Mouse (Mus musculus): ENCODE data around the gene Ppp4c.
"Not testable (repeated sequence)": the region's sequence is repeated elsewhere in the genome, so short reads cannot be mapped to it uniquely, and the experiment has no call there.

The Ppp4c gene

DNA sequence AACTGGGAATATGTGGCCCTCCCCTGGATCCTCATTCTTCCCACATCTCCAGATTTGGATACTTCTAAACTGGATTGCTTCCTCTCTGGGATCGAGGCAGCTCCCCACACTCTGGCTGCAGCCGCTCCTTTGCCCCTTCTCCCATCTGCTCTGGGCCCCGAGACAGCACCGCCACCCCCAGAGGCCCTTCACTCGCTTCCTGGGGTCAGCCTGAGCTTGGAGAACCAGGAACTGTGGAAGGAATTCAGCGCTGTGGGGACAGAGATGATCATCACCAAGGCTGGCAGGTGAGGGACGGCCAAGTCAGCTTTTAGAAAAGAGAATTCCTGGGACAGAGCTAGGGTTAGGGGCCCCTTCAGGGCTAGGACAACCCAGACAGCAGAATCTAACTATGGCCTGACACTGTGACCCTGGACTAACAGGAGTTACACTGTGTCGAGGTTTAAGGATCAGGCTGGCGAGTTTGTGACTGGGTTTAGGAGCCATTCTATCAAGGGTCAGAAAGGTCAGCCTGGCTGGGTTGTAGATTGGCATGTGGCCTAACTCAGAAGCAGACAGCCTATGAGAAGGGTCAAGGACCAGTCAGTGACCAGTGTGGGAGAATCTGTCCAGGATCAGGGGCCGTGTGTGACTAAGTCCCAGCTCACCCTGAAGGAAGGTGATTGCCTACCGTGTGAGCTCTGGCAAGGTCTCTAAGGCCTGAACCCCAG lies 10.5 kb downstream of the Ppp4c start:
- in situ Hi-C loops (cut with MseI, MboI): no loop called here

DNA sequence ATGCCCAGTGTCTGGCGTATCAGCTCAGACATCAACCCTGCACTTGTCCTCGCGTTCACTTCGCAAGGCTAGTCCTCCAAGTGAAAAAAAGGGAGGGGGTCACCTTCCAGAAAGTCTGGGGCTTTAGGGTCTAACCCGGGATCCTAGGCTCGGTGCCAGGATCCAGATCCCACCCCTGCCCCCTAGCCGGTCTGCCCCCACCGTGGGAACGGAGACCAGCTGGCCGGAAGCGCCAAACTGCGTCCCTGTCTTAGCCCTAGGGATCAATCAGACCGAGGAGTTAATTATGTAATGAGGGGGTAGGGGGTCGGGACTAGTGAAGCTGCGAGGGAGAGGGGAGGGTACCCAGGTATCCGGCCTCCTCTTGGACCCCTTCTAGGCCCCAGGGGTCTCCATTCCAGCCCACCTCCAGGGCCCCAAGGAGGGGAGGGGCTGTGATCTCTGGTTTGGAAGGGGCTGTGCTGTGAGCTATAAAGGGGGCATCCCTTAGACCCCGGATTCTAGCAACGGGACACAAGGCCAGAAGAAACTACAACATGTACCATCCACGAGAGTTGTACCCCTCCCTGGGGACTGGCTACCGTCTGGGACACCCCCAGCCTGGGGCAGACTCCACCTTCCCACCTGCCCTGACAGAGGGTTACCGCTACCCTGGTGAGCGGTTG lies 11.2 kb downstream of the Ppp4c start, which contains the start of gene Tbx6:
Gene Tbx6, plus strand, starts transcription at position 513 of the 665 bp plus-strand sequence.
- in situ Hi-C loops (cut with MseI, MboI): no loop called here

DNA sequence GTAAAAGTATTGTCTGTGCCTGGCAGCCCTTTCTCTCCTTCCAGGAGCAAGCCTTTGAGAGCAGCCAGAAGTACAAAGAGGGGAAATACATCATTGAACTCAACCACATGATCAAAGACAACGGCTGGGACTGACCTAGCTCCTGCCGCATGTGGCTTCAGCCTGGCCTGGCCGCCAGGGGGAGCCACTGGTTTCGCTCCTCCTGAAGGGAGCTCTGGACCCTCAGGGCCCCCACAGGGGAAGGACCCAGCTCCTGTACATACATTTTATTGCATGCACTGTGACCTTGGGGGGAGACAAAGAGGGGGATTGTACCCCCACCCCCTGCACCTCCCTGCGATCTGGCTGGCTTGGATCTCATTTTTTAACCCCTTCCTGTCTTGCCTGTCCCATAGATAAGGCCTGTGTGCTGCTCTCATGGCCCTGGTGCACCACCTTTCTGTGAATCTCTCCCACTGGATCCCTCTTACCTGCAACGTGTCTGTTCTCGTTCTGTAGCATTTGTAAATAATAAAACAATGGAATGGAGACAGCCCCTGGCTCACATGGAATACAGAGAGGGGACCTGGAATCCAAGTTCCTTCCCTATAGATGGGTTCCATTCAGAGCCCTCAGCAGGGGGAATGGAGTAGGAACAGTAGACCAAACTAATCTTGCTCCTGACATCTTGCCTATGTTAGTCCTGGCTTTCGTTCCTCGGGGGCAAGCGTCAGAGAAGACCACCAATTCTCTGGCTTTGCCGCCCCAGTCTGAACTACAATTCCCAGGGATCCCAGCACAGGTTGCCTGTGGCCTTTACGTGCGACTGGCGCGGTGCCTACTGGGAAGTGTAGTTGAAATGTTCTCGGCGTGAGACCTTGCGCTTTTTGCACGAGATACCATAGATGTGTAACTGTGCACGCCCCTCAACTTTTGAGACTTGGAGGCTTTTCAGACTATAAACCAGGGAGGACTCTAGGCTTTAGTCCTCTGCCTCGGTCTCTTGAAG lies 12.0 kb downstream of the Ppp4c start:
- in situ Hi-C loops (cut with MseI, MboI): no loop called here

- in situ Hi-C loops (cut with MseI, MboI): not testable (repeated sequence)
These were observed 13.2 kb downstream of the Ppp4c start for GRCm38 (mm10) chr7:126779101-126779500.

GRCm38 (mm10) chr7:126778147-126778546 lies 14.1 kb downstream of the Ppp4c start:
- in situ Hi-C loops (cut with MseI, MboI): no loop called here

DNA sequence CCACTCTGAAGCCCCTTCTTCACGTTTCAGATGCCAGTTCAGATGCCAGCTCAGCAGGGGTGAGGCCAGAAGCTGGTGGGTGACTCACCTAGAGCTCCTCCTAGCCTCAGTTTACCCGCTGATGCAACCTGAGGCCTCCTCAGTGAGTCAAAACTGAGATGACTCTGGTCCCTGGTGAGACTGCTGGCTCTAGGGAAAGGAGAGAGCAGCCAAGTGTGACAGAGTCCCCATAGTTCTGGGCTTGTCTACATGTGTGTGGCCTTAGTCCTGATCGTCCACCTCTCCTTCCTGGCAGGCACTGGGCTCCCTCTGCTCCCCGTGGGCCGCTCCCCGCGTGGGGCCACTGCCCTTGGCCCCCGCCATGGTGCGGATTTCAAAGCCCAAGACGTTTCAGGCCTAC lies 14.8 kb downstream of the Ppp4c start:
- in situ Hi-C loops (cut with MseI, MboI): no loop called here

DNA sequence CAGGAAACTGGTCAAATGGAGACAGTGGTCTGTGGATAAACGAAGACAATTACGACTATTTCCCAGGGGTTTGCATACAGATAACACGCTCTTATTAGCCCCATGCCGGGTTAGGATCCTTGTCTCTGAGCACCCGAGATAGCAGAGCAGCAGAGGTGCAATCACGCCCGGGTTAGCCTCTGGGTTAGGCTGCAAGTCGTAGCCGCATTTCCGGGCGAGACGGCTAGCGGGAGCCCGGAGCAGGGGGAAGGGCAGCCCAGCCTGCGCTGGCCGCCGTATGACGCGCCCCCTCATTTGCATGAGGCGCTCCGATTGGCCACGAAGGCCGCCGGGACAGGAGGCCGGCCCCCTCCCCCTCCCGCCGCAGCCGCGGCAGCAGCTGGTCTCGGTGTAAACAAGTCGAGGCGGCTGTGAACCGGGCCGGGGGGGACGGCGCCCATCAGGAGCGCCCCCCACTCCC lies 15.7 kb downstream of the Ppp4c start, which contains the start of gene Ypel3:
Gene Ypel3, plus strand, starts transcription at position 358 of the 460 bp plus-strand sequence.
- in situ Hi-C loops (cut with MseI, MboI): no loop called here

DNA sequence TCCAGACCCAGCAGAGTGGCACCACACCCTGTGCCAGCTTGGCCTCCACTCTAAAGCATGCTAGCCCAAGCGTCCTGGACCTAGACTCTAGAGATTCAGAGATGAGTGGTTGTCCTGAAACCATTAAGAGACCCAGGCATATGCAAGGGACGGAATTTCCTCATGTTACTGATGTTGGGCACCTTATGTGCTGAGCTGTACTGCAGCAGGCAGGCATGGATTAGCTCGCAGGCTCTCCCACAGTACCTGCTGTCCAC lies 16.4 kb downstream of the Ppp4c start:
- in situ Hi-C loops (cut with MseI, MboI): no loop called here

- in situ Hi-C loops (cut with MseI, MboI): no loop called here
These were observed 16.9 kb downstream of the Ppp4c start for GRCm38 (mm10) chr7:126775185-126775977.

DNA sequence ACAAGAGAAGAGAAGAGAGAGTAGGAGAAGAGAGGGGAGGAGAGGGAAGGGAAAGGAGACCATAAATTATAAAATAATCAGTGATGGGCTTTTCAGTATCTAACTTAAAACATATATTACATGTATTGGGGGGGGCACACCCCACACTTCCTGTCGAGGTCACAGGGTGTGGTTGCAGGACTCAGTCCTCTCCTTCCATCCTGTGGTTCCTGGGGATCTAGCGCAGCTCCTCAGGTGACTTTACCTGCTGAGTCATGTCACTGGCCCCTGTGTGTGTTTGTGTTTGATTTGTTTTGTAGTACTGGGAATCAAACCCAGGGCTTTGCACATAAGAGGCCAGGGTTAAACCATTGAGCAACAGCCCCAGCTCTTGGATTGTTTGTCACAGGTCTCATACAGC lies 17.8 kb downstream of the Ppp4c start:
- in situ Hi-C loops (cut with MseI, MboI): no loop called here

- in situ Hi-C loops (cut with MseI, MboI): no loop called here
These were observed 18.9 kb downstream of the Ppp4c start for GRCm38 (mm10) chr7:126773351-126773750.

- in situ Hi-C loops (cut with MseI, MboI): no loop called here
These were observed 21.5 kb downstream of the Ppp4c start for GRCm38 (mm10) chr7:126770784-126771183.

DNA sequence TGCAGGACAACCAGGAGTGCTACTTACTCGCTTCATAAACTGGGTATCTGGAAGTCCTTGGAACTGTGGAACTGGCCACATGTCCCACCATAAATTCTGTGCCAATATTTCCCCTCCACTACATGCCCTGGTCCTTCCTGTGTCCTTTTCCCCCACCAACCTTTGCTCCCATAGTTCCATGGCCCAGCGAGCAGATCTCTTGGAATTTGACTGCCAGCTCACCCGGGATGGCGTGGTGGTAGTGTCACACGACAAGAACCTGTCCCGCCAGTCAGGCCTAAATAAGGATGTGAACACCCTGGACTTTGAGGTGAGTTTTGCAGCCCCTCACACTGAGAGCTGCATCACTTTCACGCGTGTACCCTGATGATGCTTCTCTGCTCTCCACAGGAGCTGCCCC lies 25.3 kb downstream of the Ppp4c start:
- in situ Hi-C loops (cut with MseI, MboI): no loop called here

- in situ Hi-C loops (cut with MseI, MboI): no loop called here
These were observed 26.1 kb downstream of the Ppp4c start, which contains the start of gene Gdpd3 for GRCm38 (mm10) chr7:126766201-126766600. Gene Gdpd3 (plus strand): TSS chr7:126766334.

DNA sequence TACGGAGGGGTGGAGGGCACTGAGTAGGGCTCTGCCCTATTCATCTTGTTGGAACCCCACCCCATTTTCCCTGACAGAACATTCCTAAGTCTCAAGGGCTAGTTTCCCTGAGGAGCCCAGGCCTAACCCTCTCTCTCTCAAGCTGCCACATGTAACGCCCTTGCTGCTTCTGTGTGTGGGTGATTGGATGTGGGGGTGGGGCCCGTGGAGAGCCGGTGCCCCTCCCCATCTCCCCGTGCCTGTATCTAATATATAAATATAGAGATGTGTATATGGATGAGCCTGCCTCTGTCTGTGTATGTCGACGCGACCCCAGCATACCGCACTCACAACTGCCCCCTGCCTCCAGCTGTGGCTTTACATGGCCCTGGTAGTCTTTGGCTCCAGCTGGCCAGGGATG lies 26.8 kb downstream of the Ppp4c start:
- in situ Hi-C loops (cut with MseI, MboI): no loop called here

DNA sequence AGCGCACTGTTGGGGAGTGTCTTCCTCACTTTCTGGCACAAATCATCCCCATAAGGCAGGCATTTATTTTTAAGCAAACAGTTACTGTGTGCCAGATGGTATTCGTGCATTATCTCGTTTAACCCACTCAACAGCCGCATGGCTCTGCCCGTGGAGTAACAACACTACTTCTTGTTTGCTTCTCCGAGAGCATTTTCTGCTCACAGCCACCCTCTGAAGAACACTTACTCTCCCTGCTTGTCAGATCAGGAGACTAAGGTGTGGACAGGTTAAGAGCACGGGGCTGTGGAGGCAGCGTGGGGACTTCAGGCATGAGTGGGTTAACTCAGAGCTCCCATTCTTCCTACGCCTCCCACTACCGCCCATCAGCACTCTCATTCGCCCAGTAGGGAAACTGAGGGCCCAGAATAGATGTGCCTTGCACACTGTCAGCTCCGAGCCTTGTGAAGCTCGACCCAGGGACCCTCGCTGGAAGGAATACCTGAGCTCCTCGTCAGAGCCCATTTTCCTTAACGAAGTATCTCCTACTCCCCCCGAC lies 29.8 kb downstream of the Ppp4c start:
- in situ Hi-C loops (cut with MseI, MboI): no loop called here

DNA sequence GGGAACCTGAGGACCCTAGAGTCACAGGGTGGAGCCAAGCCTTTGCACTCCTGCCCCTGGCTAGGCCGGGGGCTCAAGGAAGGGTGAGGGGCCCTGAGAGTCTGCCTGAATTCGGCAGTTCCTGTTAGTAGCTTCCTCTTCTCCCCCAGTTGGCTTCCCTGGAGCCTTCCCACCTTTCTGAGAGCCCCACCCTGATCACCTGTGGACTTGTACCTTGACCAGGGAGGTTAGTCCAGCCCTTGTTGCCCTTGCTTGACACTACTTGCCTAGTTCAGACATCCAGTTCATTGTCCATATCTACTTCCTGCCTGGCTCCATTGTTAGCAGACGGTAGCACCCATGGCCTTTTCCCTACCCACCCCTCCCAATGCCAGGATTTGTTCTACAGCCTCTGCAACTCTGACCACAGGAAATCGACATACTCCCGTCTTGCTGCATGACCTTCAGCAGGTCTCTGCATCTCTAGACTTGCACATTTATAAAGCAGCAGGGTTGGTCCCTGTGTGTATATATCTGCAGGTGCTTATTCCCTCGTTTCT lies 30.7 kb downstream of the Ppp4c start:
- in situ Hi-C loops (cut with MseI, MboI): no loop called here

DNA sequence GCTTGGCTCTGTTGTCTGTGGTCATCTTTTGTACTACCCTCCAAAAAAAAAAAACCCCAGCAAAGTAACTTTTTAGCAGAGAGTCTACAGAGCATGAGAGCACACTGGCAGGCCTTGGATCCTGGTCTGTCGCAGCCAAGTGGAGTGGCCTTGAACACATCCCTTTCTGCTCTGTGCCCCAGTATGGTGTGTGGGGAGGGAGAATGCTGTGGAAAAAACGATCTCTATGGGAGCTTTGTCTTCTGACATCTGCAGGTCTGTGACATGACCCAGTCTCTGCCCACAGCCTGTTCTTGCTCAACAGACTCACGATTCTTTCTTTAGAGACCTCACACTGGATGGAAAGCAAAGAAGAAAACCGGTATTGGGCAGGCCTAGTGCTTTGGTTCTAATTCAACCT lies 31.3 kb downstream of the Ppp4c start:
- in situ Hi-C loops (cut with MseI, MboI): no loop called here

GRCm38 (mm10) chr7:126760391-126760802 lies 31.9 kb downstream of the Ppp4c start:
- in situ Hi-C loops (cut with MseI, MboI): no loop called here

- in situ Hi-C loops (cut with MseI, MboI): no loop called here
These were observed 32.5 kb downstream of the Ppp4c start for GRCm38 (mm10) chr7:126759672-126760390.

Data from mouse trophoblast stem cell (cell line).